Mouse (Mus musculus): ENCODE results near the gene Myo9b.
A peak's percentile ranks its signal among the peaks of the same experiment; 100 is the strongest.
"Not testable (repeated sequence)": the region's sequence is repeated elsewhere in the genome, so short reads cannot be mapped to it uniquely, and the experiment has no call there.

Myo9b gene

GRCm38 (mm10) chr8:71296784-71297183 lies 24.3 kb downstream of the Myo9b start:
- no peak for DNase-seq (ENCODE audit: low read depth)

- no peak for DNase-seq (ENCODE audit: low read depth)
These were observed 24.9 kb downstream of the Myo9b start for GRCm38 (mm10) chr8:71297439-71297838.

GRCm38 (mm10) chr8:71299716-71300115 lies 27.2 kb downstream of the Myo9b start:
- DNase-seq (ENCODE audit: low read depth) = no peak

- no peak for DNase-seq (ENCODE audit: low read depth)
These were observed 30.3 kb downstream of the Myo9b start for GRCm38 (mm10) chr8:71302788-71303187.

- DNase-seq (ENCODE audit: low read depth) = peak; percentile 47
These were observed 31.1 kb downstream of the Myo9b start for GRCm38 (mm10) chr8:71303632-71304031.

GRCm38 (mm10) chr8:71305988-71306387 lies 33.5 kb downstream of the Myo9b start:
- no peak for DNase-seq (ENCODE audit: low read depth)

- no peak for DNase-seq (ENCODE audit: low read depth)
These were observed 34.9 kb downstream of the Myo9b start for GRCm38 (mm10) chr8:71307371-71307770.

GRCm38 (mm10) chr8:71307913-71308312 lies 35.4 kb downstream of the Myo9b start:
- DNase-seq (ENCODE audit: low read depth) = no peak

- peak; percentile 87 for DNase-seq (ENCODE audit: low read depth)
These were observed 37.9 kb downstream of the Myo9b start for GRCm38 (mm10) chr8:71310446-71310845.

GRCm38 (mm10) chr8:71312700-71313099 lies 40.2 kb downstream of the Myo9b start:
- peak; percentile 75 for DNase-seq (ENCODE audit: low read depth)

- DNase-seq (ENCODE audit: low read depth) = no peak
These were observed 41.4 kb downstream of the Myo9b start for GRCm38 (mm10) chr8:71313951-71314350.

GRCm38 (mm10) chr8:71315972-71316371 lies 43.5 kb downstream of the Myo9b start:
- no peak for DNase-seq (ENCODE audit: low read depth)

- no peak for DNase-seq (ENCODE audit: low read depth)
These were observed 44.0 kb downstream of the Myo9b start for GRCm38 (mm10) chr8:71316486-71317031.

- not testable (repeated sequence) for DNase-seq (ENCODE audit: low read depth)
These were observed 46.1 kb downstream of the Myo9b start for GRCm38 (mm10) chr8:71318610-71319009.

GRCm38 (mm10) chr8:71319760-71320159 lies 47.2 kb downstream of the Myo9b start:
- DNase-seq (ENCODE audit: low read depth) = not testable (repeated sequence)

GRCm38 (mm10) chr8:71322939-71323338 lies 50.4 kb downstream of the Myo9b start:
- DNase-seq (ENCODE audit: low read depth) = no peak

- DNase-seq (ENCODE audit: low read depth) = peak; percentile 56
These were observed 52.3 kb downstream of the Myo9b start for GRCm38 (mm10) chr8:71324848-71325247.

- DNase-seq (ENCODE audit: low read depth) = not testable (repeated sequence)
These were observed 65.3 kb downstream of the Myo9b start for GRCm38 (mm10) chr8:71337834-71338233.

GRCm38 (mm10) chr8:71340625-71341024 lies 68.1 kb downstream of the Myo9b start:
- DNase-seq (ENCODE audit: low read depth) = peak; percentile 75

- DNase-seq (ENCODE audit: low read depth) = peak; percentile 65
These were observed 74.1 kb downstream of the Myo9b start for GRCm38 (mm10) chr8:71346581-71346980.

- peak; percentile 34 for DNase-seq (ENCODE audit: low read depth)
These were observed 78.6 kb downstream of the Myo9b start for GRCm38 (mm10) chr8:71351117-71351516.

- no peak for DNase-seq (ENCODE audit: low read depth)
These were observed 79.0 kb downstream of the Myo9b start for GRCm38 (mm10) chr8:71351520-71351919.

GRCm38 (mm10) chr8:71358026-71358425 lies 85.5 kb downstream of the Myo9b start:
- DNase-seq (ENCODE audit: low read depth) = no peak

- DNase-seq (ENCODE audit: low read depth) = peak; percentile 96
These were observed 94.4 kb downstream of the Myo9b start, which contains the start of gene Use1 for GRCm38 (mm10) chr8:71366771-71367528. Gene Use1, plus strand, starts transcription at chr8:71366848.

Measured in NIH3T3 (cell line).